Comparison of ENCODE assay signal across 8 mouse cellular contexts in genomic region chr11:120237166-120238131, GRCm38 (mm10). TPM values are rescaled to one million over a fixed set of nuclear protein-coding genes. Genes with fewer than 3 reads are reported as not detected.
DNase-seq lines count a peak whose midpoint lies in the region; ATAC-seq and TF ChIP-seq lines count a peak whose summit lies in the region.

No protein-coding gene starts in this region.

- H3K4me1 ChIP-seq in erythroblast, embryonic 14.5 days (ENCODE audit: control insufficient read depth), result peaks cover 40% of the 10 kb centered on the region
- H3K4me1 ChIP-seq in embryonic fibroblast, embryonic 13.5 days (ENCODE audit: control insufficient read depth, insufficient read depth, low read length), result peaks cover 15% of the 10 kb centered on the region
- peaks cover 38% of the 10 kb centered on the region for H3K4me1 ChIP-seq in hindbrain, embryonic 12.5 days
- H3K4me1 ChIP-seq in limb, embryonic 15.5 days, result peaks cover 62% of the 10 kb centered on the region
- H3K4me1 ChIP-seq in midbrain, embryonic 15.5 days, result peaks cover 43% of the 10 kb centered on the region

- no peak for TF ChIP-seq POLR2A in embryonic fibroblast, embryonic 13.5 days (IDR thresholded peaks at IDR 0.05; ENCODE audit: low read depth, low read length)

- peak; percentile 72 for DNase-seq in adrenal gland, postnatal 10 days
- DNase-seq in thymus, postnatal 36 days, result peak; percentile 58 to 59

- H3K36me3 ChIP-seq in erythroblast, embryonic 14.5 days (ENCODE audit: control insufficient read depth), result no peaks in the 10 kb centered on the region
- H3K36me3 ChIP-seq in hindbrain, embryonic 12.5 days, result 0 out of 2 replicates have a peak, but pooled peaks cover 5% of the 10 kb centered on the region
- no peaks in the 10 kb centered on the region for H3K36me3 ChIP-seq in limb, embryonic 15.5 days
- no peaks in the 10 kb centered on the region for H3K36me3 ChIP-seq in midbrain, embryonic 15.5 days (replicated peaks)

- H3K4me2 ChIP-seq in hindbrain, embryonic 12.5 days (replicated peaks), result peak overlapping the region; percentile 73
- H3K4me2 ChIP-seq in limb, embryonic 15.5 days, result peak overlapping the region; percentile 96
- H3K4me2 ChIP-seq in midbrain, embryonic 15.5 days, result peak overlapping the region; percentile 88

- peak overlapping the region; percentile 58 for H3K27ac ChIP-seq in embryonic fibroblast, embryonic 13.5 days (ENCODE audit: insufficient read depth, low read length)
- H3K27ac ChIP-seq in hindbrain, embryonic 12.5 days, result peak overlapping the region; percentile 99
- peak overlapping the region; percentile 91 for H3K27ac ChIP-seq in limb, embryonic 15.5 days
- peak overlapping the region; percentile 99 for H3K27ac ChIP-seq in midbrain, embryonic 15.5 days

- no peak for TF ChIP-seq CTCF in embryonic fibroblast, embryonic 13.5 days (IDR thresholded peaks at IDR 0.05; ENCODE audit: borderline replicate concordance, insufficient read depth, low read length)

- no peak for ATAC-seq in erythroblast, adult 5-6 weeks (replicated peaks; ENCODE audit: low FRiP score, poor library complexity, severe bottlenecking)
- no peak for ATAC-seq in hindbrain, embryonic 12.5 days (ENCODE audit: low FRiP score)
- no peak for ATAC-seq in limb, embryonic 15.5 days (ENCODE audit: insufficient number of reproducible peaks, low FRiP score, low TSS enrichment, low read depth)
- ATAC-seq in midbrain, embryonic 15.5 days (replicated peaks), result no peak

- peaks cover 97% of the 10 kb centered on the region for H3K27me3 ChIP-seq in erythroblast, embryonic 14.5 days (ENCODE audit: control insufficient read depth)
- H3K27me3 ChIP-seq in hindbrain, embryonic 12.5 days, result no peaks in the 10 kb centered on the region
- H3K27me3 ChIP-seq in limb, embryonic 15.5 days, result no peaks in the 10 kb centered on the region
- H3K27me3 ChIP-seq in midbrain, embryonic 15.5 days (replicated peaks), result no peaks in the 10 kb centered on the region

- H3K9me3 ChIP-seq in erythroblast, embryonic 14.5 days (ENCODE audit: control insufficient read depth, low read length), result peaks cover 8% of the 10 kb centered on the region; the same call in 1 of the 2 replicates
- no peaks in the 10 kb centered on the region for H3K9me3 ChIP-seq in hindbrain, embryonic 12.5 days (replicated peaks)
- H3K9me3 ChIP-seq in limb, embryonic 15.5 days, result no peaks in the 10 kb centered on the region
- H3K9me3 ChIP-seq in midbrain, embryonic 15.5 days, result no peaks in the 10 kb centered on the region

- H3K9ac ChIP-seq in hindbrain, embryonic 12.5 days, result peak overlapping the region; percentile 100
- H3K9ac ChIP-seq in limb, embryonic 15.5 days, result peak overlapping the region; percentile 70
- peak overlapping the region; percentile 99 for H3K9ac ChIP-seq in midbrain, embryonic 15.5 days

- peak overlapping the region; percentile 49 for H3K4me3 ChIP-seq in erythroblast, embryonic 14.5 days (replicated peaks)
- H3K4me3 ChIP-seq in embryonic fibroblast, embryonic 13.5 days (ENCODE audit: insufficient read depth, low read length), result peak overlapping the region; percentile 81
- peak overlapping the region; percentile 79 for H3K4me3 ChIP-seq in hindbrain, embryonic 12.5 days
- peak overlapping the region; percentile 81 for H3K4me3 ChIP-seq in limb, embryonic 15.5 days
- H3K4me3 ChIP-seq in midbrain, embryonic 15.5 days, result peak overlapping the region; percentile 92

- WGBS in hindbrain, embryonic 12.5 days, result under 1% methylated on average over 75 of the region's 89 CpGs
- 2% methylated on average over 84 of the region's 89 CpGs for WGBS in limb, embryonic 15.5 days
- under 1% methylated on average over 89 of the region's 89 CpGs for WGBS in midbrain, embryonic 15.5 days

RNA-seq across cellular contexts. Expression of gene Bahcc1, which starts 4.7 kb away (rescaled TPM):
- 0.17 and 0.21 TPM in 2 replicates for polyA plus RNA-seq in erythroblast, embryonic 14.5 days (2012)
- total RNA-seq in erythroblast, adult 5-6 weeks (2015; ENCODE audit: low replicate concordance), result 2.1 and 3.3 TPM in 2 replicates
- total RNA-seq in erythroblast, adult 5-6 weeks (2017; ENCODE audit: low replicate concordance), result 0.84 and 2.0 TPM in 2 replicates
- total RNA-seq in adrenal gland, postnatal 10 days (2021), result 10 to 100 TPM; 13.8 to 20.5 TPM
- polyA plus RNA-seq in embryonic fibroblast, embryonic 13.5 days (2011; ENCODE audit: insufficient read length, low read depth, missing spikeins), result 17.9 and 18.6 TPM in 2 replicates
- 21.9 and 23.8 TPM in 2 replicates for polyA plus RNA-seq in hindbrain, embryonic 12.5 days (2016; fragmentation: Nextera tagmentation; extraction: Ambion mirVana)
- 5.8 and 6.7 TPM in 2 replicates for polyA plus RNA-seq in limb, embryonic 15.5 days (2015; fragmentation: Nextera tagmentation; extraction: Ambion mirVana)
- polyA plus RNA-seq in midbrain, embryonic 15.5 days (2015; fragmentation: Nextera tagmentation; extraction: Ambion mirVana), result 16.2 and 16.7 TPM in 2 replicates
